Mouse (Mus musculus) hindbrain, embryonic 12.5 days (tissue): ENCODE results near the gene Bscl2. TPM values are rescaled to one million over a fixed set of nuclear protein-coding genes. Genes with fewer than 3 reads are reported as not detected.

Source experiments
- microRNA-seq: library from miRNA; unstranded; fragments of <30 nt; microRNA quantifications from one replicate; pipeline ENCODE4, GENCODE M21; 2017
- polyA plus RNA-seq: library from polyadenylated mRNA; unstranded; fragments of >200 nt; fragmentation: Nextera tagmentation; extraction: Ambion mirVana; gene quantifications from 2 replicates; pipeline ENCODE4 v1.2.1, GENCODE M21; 2016

Bscl2 gene
- polyA plus RNA-seq, 1 experiment from 2014 or later, result 66.1 TPM

Small RNA genes lying within 50 kb of the gene (microRNA-seq; reads per million reads assigned to microRNA genes)
- not detected for gene Mir5136

Other genes starting within 250 kb of the Bscl2 start
- gene Slc22a8, start 246.2 kb upstream of the Bscl2 start, polyA plus RNA-seq, result 0.89 and 0.93 TPM in 2 replicates
- 3.3 and 3.7 TPM in 2 replicates for gene Slc22a6, start 219.4 kb upstream of the Bscl2 start, polyA plus RNA-seq
- 0.61 and 0.94 TPM in 2 replicates for gene Chrm1, start 173.7 kb upstream of the Bscl2 start, polyA plus RNA-seq
- 126 and 127 TPM in 2 replicates for gene Slc3a2, start 114.1 kb upstream of the Bscl2 start, polyA plus RNA-seq
- gene Wdr74, start 101.6 kb upstream of the Bscl2 start, polyA plus RNA-seq, result 72.6 and 73.3 TPM in 2 replicates
- 2.4 and 4.5 TPM in 2 replicates for gene 1700092M07Rik, start 96.7 kb upstream of the Bscl2 start, polyA plus RNA-seq
- 128 and 132 TPM in 2 replicates for gene Stx5a, start 96.1 kb upstream of the Bscl2 start, polyA plus RNA-seq
- gene Nxf1, start 80.4 kb upstream of the Bscl2 start, polyA plus RNA-seq, result 190 and 196 TPM in 2 replicates
- 189 and 213 TPM in 2 replicates for gene Tmem223, start 66.5 kb upstream of the Bscl2 start, polyA plus RNA-seq
- 36.9 and 39.7 TPM in 2 replicates for gene Tmem179b, start 63.0 kb upstream of the Bscl2 start, polyA plus RNA-seq
- 31.8 and 32.4 TPM in 2 replicates for gene Taf6l, start 51.0 kb upstream of the Bscl2 start, polyA plus RNA-seq
- 146 and 149 TPM in 2 replicates for gene Polr2g, start 38.9 kb upstream of the Bscl2 start, polyA plus RNA-seq
- 6.5 and 7.4 TPM in 2 replicates for gene Zbtb3, start 34.9 kb upstream of the Bscl2 start, polyA plus RNA-seq
- gene Ttc9c, start 18.1 kb upstream of the Bscl2 start, polyA plus RNA-seq, result 55.6 and 61.4 TPM in 2 replicates
- 6.2 and 6.8 TPM in 2 replicates for gene Hnrnpul2, start 17.5 kb upstream of the Bscl2 start, polyA plus RNA-seq
- gene AC129217.1, start 7.7 kb upstream of the Bscl2 start, polyA plus RNA-seq, result not detected in 2 replicates
- gene Gng3, start 1.7 kb downstream of the Bscl2 start, polyA plus RNA-seq, result 171 and 176 TPM in 2 replicates
- 0.49 and 0.82 TPM in 2 replicates for gene Lrrn4cl, start 13.3 kb downstream of the Bscl2 start, polyA plus RNA-seq
- gene Ubxn1, start 34.0 kb downstream of the Bscl2 start, polyA plus RNA-seq, result 166 and 175 TPM in 2 replicates
- 62.1 and 64.7 TPM in 2 replicates for gene Uqcc3, start 43.5 kb downstream of the Bscl2 start, polyA plus RNA-seq
- 69.0 and 69.5 TPM in 2 replicates for gene Lbhd1, start 46.3 kb downstream of the Bscl2 start, polyA plus RNA-seq
- gene Gm49403, start 46.5 kb downstream of the Bscl2 start, polyA plus RNA-seq, result not detected in 2 replicates
- gene 1810009A15Rik, start 51.4 kb downstream of the Bscl2 start, polyA plus RNA-seq, result 74.3 and 87.4 TPM in 2 replicates
- gene Gm49416, start 51.5 kb downstream of the Bscl2 start, polyA plus RNA-seq, result not detected in 2 replicates
- gene Ints5, start 55.5 kb downstream of the Bscl2 start, polyA plus RNA-seq, result 43.4 and 45.2 TPM in 2 replicates
- 114 and 118 TPM in 2 replicates for gene Ganab, start 60.6 kb downstream of the Bscl2 start, polyA plus RNA-seq
- gene B3gat3, start 82.9 kb downstream of the Bscl2 start, polyA plus RNA-seq, result 79.6 and 82.8 TPM in 2 replicates
- gene Rom1, start 91.9 kb downstream of the Bscl2 start, polyA plus RNA-seq, result 1.8 and 3.2 TPM in 2 replicates
- 17.0 and 17.1 TPM in 2 replicates for gene Eml3, start 92.1 kb downstream of the Bscl2 start, polyA plus RNA-seq
- 174 and 185 TPM in 2 replicates for gene Mta2, start 104.4 kb downstream of the Bscl2 start, polyA plus RNA-seq
- gene Tut1, start 116.4 kb downstream of the Bscl2 start, polyA plus RNA-seq, result 32.3 and 35.7 TPM in 2 replicates
- gene Eef1g, start 129.6 kb downstream of the Bscl2 start, polyA plus RNA-seq, result 352 and 372 TPM in 2 replicates
- gene Ahnak, start 151.8 kb downstream of the Bscl2 start, polyA plus RNA-seq, result 12.7 and 15.4 TPM in 2 replicates